Mouse (Mus musculus): ENCODE measurements around the gene Acat2.

- TF ChIP-seq CTCF (IDR thresholded peaks at IDR 0.05; ENCODE audit: insufficient read depth, low read length) = no peak
- TF ChIP-seq POLR2A (IDR thresholded peaks at IDR 0.05; ENCODE audit: borderline replicate concordance, extremely low read depth, low read depth, low read length) = no peak
Measured at GRCm38 (mm10) chr17:12963476-12963875, 2.9 kb upstream of the Acat2 start.
